ENCODE assay signal across 24 mouse cellular contexts in genomic region chr1:134215059-134215458, GRCm38 (mm10). TPM values are rescaled to one million over a fixed set of nuclear protein-coding genes. Genes with fewer than 3 reads are reported as not detected.
"Had no signal": no experiment of that assay in that cellular context is flagged by ENCODE, and none has a peak within 500 bp of the region (broad histone marks: within the 10 kb centered on the region; RNA-seq: fewer than 3 reads in every experiment).

No protein-coding gene starts in this region.

- H3K27ac ChIP-seq: limb, embryonic 13.5 days; liver, embryonic 12.5 days; liver, embryonic 15.5 days; lung, embryonic 15.5 days; neural tube, embryonic 12.5 days had no signal

- DNase-seq: layer of hippocampus, adult 9-11 months; liver; lung, adult 18-20 months; lung, postnatal 10 days; lung, postnatal 36 days; right cerebral cortex, adult 18-20 months; right cerebral cortex, postnatal 14 days; right cerebral cortex, postnatal 4 days; thymus, adult 18-20 months; thymus, postnatal 36 days had no signal

- H3K36me3 ChIP-seq: limb, embryonic 10.5 days; limb, embryonic 13.5 days; liver, embryonic 12.5 days; liver, embryonic 15.5 days; lung, embryonic 15.5 days; midbrain, embryonic 10.5 days; neural tube, embryonic 12.5 days; neural tube, embryonic 15.5 days had no signal

- H3K4me3 ChIP-seq: layer of hippocampus, adult 2 months; limb, embryonic 10.5 days; limb, embryonic 13.5 days; liver, embryonic 12.5 days; liver, embryonic 15.5 days; lung, embryonic 15.5 days; megakaryocyte, embryonic 14.5 days; midbrain, embryonic 10.5 days; neural tube, embryonic 12.5 days; neural tube, embryonic 15.5 days had no signal

- H3K27me3 ChIP-seq: lung, embryonic 15.5 days; neural tube, embryonic 12.5 days; neural tube, embryonic 15.5 days had no signal

RNA-seq across cellular contexts. Expression of gene Mybph, which starts 21.8 kb away (rescaled TPM):
- polyA plus RNA-seq: intestine, embryonic 14.5 days; intestine, postnatal 0 days; stomach, embryonic 14.5 days; urinary bladder, adult 2 months had no signal
